Mouse (Mus musculus): ENCODE results near the gene Olfr1501. TPM values are rescaled to one million over a fixed set of nuclear protein-coding genes. Genes with fewer than 3 reads are reported as not detected.
"Not testable (repeated sequence)": the region's sequence is repeated elsewhere in the genome, so short reads cannot be mapped to it uniquely, and the experiment has no call there.

Gene Olfr1501
- not detected for total RNA-seq (2021)

DNA sequence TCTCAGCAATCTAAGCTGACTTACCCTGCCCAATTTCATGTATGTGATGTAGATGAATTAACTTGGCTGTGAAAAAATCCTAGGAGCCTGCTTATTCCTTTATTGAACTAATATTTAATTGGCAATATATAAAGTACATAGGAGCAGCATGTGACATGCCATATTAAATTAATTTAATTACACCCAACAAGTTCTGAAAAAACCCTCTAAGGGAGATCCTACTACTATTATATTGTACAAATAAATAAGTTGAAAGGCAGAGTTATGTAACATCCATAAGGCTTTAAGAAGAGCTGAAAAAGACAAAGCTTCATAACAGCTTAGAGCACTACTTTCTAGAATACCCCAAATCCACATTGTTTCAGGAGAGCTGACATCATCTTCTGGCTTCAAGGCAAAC, at the start of gene Olfr1501:
Gene Olfr1501 (minus strand): TSS at position 101 of the 400 bp plus-strand sequence.
- DNase-seq, result not testable (repeated sequence)

DNA sequence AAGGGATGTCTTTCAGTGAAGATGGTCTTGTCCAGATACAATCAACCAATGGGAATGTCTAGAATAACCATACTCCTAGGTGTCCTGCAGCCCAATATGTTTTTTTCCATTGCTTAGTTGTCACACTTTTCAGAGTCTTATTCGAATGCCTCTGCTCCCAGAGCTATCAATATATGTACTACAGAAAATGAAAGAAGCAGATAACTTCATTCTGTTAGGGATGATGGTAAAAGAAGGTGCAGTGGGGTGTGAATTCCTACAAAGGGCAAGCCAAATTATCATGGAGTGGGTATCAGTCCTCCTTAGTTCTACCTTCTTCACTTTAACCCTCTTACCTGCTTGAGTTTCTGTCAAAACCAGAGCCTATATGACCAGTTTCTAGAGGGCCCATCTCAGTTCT, 47.3 kb upstream of the Olfr1501 start, which contains the start of gene Olfr1504:
Gene Olfr1504 (minus strand): TSS at position 101 of the 400 bp plus-strand sequence.
- no peak for DNase-seq

DNA sequence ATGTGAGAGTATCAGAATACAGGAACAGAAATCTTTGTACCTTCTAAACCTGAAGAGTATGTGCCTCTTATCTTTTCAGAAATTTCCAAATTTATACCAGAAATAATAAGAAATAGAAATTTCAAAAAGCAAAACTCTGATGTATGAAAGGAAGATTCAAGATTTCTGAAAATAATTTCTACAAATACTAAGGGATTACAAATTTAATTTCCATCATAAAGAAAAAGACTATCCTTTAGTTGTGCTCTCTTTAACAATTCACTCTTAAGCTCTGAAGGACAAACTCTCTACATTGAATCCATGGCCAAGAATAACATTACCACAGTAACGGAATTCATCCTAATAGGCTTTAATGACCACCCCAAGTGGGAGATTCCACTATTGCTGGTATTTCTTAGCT, 11.0 kb upstream of the Olfr1501 start, which contains the start of gene Olfr1502:
Gene Olfr1502 (plus strand): TSS at position 301 of the 400 bp plus-strand sequence.
- no peak for DNase-seq

DNA sequence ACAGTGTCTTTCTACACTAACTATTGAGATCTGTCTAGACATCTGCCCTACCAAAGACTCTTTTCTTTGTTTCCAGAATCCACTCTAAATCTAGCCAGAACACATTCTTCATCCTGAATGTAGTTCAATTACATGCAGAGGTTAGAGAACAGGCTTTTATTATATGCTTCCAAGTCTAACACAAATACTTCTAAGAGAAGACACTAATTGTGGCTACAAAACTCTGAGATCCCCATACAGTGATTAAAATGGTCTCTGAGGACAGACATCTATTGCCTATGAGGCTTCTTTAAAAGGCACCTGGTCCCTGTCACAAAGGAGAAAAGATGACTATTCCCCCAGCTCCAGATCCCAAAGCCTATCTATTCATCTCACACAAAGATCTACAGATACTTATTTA, 20.1 kb downstream of the Olfr1501 start, which contains the start of gene Olfr1500:
Gene Olfr1500 (minus strand): TSS at position 101 of the 400 bp plus-strand sequence.
- DNase-seq, result no peak

- no peak for DNase-seq
These were observed 22.0 kb downstream of the Olfr1501 start for GRCm38 (mm10) chr19:13828447-13828846.

DNA sequence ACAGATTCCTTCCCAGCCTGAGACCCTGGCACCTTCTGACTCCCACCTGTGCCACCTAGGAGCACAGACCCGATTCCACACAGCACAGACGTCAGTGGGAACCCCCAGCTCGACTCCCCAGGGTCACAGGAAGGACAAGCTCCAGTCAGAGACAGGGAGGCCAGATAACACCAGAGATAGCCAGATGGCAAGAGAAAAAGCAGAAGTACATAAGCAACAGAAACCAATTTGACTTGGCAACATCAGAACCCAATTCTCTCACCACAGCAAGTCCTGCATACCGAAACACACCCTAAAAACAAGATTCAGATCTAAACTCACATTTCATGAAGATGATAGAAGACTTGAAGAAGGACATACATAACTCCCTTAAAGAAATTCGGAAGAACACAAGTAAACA, 29.6 kb downstream of the Olfr1501 start:
- no peak for DNase-seq

GRCm38 (mm10) chr19:13819347-13819746, 31.1 kb downstream of the Olfr1501 start, which contains the start of gene Olfr1499:
TSS of gene Olfr1499 (minus strand) at chr19:13819447.
- DNase-seq, result no peak

- DNase-seq, result no peak
These were observed 31.7 kb downstream of the Olfr1501 start for GRCm38 (mm10) chr19:13818827-13819226.

DNA sequence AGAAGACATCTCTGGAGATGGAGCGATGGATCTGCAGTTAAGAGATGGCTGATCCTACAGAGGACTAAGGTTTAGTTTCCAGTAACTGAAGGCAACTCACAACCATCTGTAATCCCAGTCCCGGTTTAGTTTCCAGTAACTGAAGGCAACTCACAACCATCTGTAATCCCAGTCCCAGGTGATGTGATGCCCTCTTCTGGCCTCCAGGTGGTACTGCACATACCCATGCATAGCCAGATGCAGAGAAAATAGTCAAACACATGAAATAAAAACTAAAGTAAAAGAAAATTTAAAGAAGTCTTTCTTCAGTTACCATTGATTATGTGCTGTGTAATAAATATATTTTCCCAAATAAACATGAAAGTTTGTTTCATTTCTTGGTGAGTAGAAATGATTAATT, 37.7 kb downstream of the Olfr1501 start:
- DNase-seq, result no peak

- DNase-seq, result not testable (repeated sequence)
These were observed 45.0 kb downstream of the Olfr1501 start for GRCm38 (mm10) chr19:13805486-13805885.

DNA sequence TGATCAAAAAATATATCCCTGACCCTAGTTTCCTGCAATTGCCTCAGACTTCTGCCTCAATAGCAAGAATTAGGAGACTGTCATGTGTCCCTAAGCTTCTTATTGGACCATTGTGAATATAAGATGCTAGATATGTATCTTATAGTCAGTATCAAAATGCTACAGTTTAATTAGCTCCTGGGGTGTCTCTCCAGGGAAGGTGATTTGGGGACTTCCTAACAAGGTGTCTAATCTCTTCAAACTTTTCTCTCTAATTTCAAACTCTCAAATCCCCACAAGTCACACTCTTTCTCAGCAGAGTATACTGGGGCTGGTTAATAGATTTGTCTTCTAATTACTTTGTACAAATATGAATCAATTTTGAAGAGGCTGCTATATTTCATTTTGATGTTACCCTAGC, 52.4 kb downstream of the Olfr1501 start, which contains the start of gene Olfr1497:
Gene Olfr1497 (minus strand): TSS at position 101 of the 400 bp plus-strand sequence.
- no peak for DNase-seq

Other genes starting within 250 kb of the Olfr1501 start
- gene Olfr1487, start 233.3 kb downstream of the Olfr1501 start, total RNA-seq (2021), result not detected
- not detected for gene Olfr1489, start 219.1 kb downstream of the Olfr1501 start, total RNA-seq (2021)
- not detected for gene Olfr1490, start 199.6 kb downstream of the Olfr1501 start, total RNA-seq (2021)
- not detected for gene Olfr1491, start 153.4 kb downstream of the Olfr1501 start, total RNA-seq (2021)
- not detected for gene Olfr1493-ps1, start 127.4 kb downstream of the Olfr1501 start, total RNA-seq (2021)
- gene Olfr1494, start 111.0 kb downstream of the Olfr1501 start, total RNA-seq (2021), result not detected
- not detected for gene Olfr1495, start 86.1 kb downstream of the Olfr1501 start, total RNA-seq (2021)
- not detected for gene Olfr1496, start 72.8 kb downstream of the Olfr1501 start, total RNA-seq (2021)
- gene Olfr1497, start 52.5 kb downstream of the Olfr1501 start, total RNA-seq (2021), result not detected
- gene Olfr1499, start 31.2 kb downstream of the Olfr1501 start, total RNA-seq (2021), result not detected
- gene Olfr1500, start 20.2 kb downstream of the Olfr1501 start, total RNA-seq (2021), result not detected
- not detected for gene Olfr1502, start 11.1 kb upstream of the Olfr1501 start, total RNA-seq (2021)
- not detected for gene Olfr1504, start 47.2 kb upstream of the Olfr1501 start, total RNA-seq (2021)
- gene Olfr1505, start 62.8 kb upstream of the Olfr1501 start, total RNA-seq (2021), result not detected